Mouse (Mus musculus): ENCODE results near the gene Relt. TPM values are rescaled to one million over a fixed set of nuclear protein-coding genes. Genes with fewer than 3 reads are reported as not detected.

The Relt gene
- polyA plus RNA-seq, 1 experiment from 2014 or later: 4.8 TPM

DNA sequence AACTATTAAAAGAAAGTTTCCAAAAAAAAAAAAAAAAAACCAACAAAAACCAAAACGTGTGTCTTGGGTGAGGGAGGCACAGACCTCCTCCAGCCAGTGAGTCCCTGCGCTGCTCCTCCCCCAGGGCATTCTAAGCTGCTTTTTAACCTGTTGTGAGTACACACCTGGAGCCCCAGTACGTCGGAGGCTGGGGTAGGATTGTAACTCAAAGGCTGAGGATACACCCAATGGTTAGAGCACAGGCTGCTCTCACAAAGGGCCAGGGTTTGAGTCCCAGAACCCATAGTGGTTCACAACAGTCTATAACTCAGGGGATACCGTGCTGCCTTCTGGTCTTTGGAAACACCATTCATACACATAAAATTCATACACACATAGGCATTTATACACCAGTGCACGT lies 21.6 kb downstream of the Relt start:
- H3K27ac ChIP-seq (ENCODE audit: low read length): no peak overlapping the region
- no peaks in the 10 kb centered on the region for H3K9me3 ChIP-seq (ENCODE audit: low read length)
- no peak for ATAC-seq (ENCODE audit: low FRiP score, low TSS enrichment)
- H3K27me3 ChIP-seq (ENCODE audit: insufficient read depth, low read length): no peaks in the 10 kb centered on the region
- peaks cover 14% of the 10 kb centered on the region for H3K36me3 ChIP-seq (ENCODE audit: insufficient read depth, low read length)
- 83% methylated on average over 6 of the region's 6 CpGs for WGBS
- H3K4me1 ChIP-seq (ENCODE audit: insufficient read depth, low read length): peaks cover 6% of the 10 kb centered on the region
- H3K4me2 ChIP-seq (replicated peaks; ENCODE audit: low read depth, low read length): no peak overlapping the region
- H3K4me3 ChIP-seq (ENCODE audit: low read length): no peak overlapping the region
- H3K9ac ChIP-seq (replicated peaks; ENCODE audit: low read length): no peak overlapping the region

DNA sequence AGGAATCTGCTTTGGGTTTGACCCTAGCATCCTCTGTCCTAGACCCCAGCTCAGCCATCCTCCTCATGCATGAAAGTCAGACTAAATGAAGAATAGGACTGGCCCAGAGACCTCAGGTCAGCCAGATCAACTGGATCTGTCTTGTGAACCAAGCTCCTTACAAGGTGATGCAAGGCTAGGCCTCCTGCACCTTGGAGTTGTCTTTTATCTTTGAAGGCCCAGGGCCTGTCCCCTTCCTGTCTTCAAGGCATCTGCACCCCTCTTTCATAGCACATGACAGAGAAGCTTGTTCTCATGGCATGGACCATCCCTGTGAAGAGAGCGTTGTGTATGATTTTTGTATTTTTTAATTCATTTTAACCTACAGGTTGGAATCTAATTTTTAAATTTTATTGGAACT lies 22.3 kb downstream of the Relt start:
- peaks cover 20% of the 10 kb centered on the region for H3K36me3 ChIP-seq (ENCODE audit: insufficient read depth, low read length)
- H3K4me2 ChIP-seq (replicated peaks; ENCODE audit: low read depth, low read length): no peak overlapping the region
- H3K27me3 ChIP-seq (ENCODE audit: insufficient read depth, low read length): no peaks in the 10 kb centered on the region
- no peaks in the 10 kb centered on the region for H3K9me3 ChIP-seq (ENCODE audit: low read length)
- peaks cover 6% of the 10 kb centered on the region for H3K4me1 ChIP-seq (ENCODE audit: insufficient read depth, low read length)
- WGBS: 100% methylated on average over 1 of the region's 1 CpGs
- H3K4me3 ChIP-seq (ENCODE audit: low read length): no peak overlapping the region
- H3K9ac ChIP-seq (replicated peaks; ENCODE audit: low read length): no peak overlapping the region
- no peak for ATAC-seq (ENCODE audit: low FRiP score, low TSS enrichment)
- H3K27ac ChIP-seq (ENCODE audit: low read length): no peak overlapping the region

DNA sequence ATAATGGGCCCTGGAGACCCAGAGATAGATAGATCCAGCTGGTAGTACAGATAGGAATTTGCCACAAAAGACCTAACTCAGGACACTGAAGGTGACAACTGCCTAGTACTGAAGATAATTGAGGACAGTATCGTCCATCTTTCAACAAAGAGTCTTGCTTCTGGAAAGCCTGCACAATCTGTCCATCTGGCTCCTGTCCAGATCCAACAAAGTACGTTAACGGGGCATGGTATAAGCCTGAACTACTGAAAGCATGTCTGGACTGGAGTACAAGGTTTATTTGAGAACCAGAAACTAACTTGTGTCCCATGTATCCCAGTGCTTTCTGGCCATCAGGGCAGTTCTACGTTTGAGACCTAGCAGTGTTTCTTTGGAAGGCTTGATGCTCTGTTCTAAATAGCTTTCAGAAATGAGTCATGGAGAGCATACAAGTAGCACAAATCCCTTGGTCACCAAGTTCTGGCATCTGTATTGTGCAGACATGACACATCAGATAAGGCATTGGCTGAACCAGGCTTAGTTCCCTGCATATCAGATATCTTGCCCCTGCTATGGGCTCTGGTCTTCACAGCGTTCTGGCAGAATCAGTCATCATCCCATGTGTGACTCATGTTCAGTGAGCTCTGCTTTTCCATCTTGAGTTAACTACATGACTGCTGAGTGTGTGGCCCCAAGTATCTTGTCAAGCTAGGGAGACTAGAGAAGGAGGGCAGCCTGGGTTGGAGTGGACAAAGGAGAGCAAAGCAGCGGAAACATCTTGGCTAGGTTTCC lies 23.4 kb downstream of the Relt start:
- Histone ChIP-seq H3K27ac (ENCODE audit: low read length) (no peak overlapping the region), H3K4me3 (ENCODE audit: low read length) (no peak overlapping the region), H3K4me1 (ENCODE audit: insufficient read depth, low read length) (no peaks in the 10 kb centered on the region), H3K9me3 (ENCODE audit: low read length) (no peaks in the 10 kb centered on the region), H3K4me2 (replicated peaks; ENCODE audit: low read depth, low read length) (no peak overlapping the region), H3K27me3 (ENCODE audit: insufficient read depth, low read length) (no peaks in the 10 kb centered on the region), H3K36me3 (ENCODE audit: insufficient read depth, low read length) (peaks cover 23% of the 10 kb centered on the region), H3K9ac (replicated peaks; ENCODE audit: low read length) (no peak overlapping the region)
- no peak for ATAC-seq (ENCODE audit: low FRiP score, low TSS enrichment)
- WGBS: 74% methylated on average over 6 of the region's 6 CpGs

DNA sequence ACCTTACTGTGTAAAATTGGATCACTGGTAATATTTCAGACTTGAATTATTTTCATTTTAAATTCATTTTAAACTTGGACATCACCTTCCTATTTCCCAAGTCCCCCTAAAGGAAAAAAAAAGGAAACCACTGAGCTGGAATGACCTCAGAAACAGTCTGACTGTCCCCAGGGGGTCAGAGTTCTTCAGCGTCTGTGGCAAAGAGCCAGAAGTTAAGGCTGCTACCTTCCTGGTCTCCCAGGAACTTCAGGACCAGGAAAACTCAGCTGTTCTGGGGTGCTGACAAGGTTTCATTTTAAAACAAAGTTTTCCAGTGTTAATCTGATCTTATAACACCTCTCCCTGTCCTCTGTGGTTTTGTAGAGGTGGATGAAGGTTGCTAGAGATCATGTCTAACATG lies 25.5 kb downstream of the Relt start:
- Histone ChIP-seq H3K4me1 (ENCODE audit: insufficient read depth, low read length) (no peaks in the 10 kb centered on the region), H3K27ac (ENCODE audit: low read length) (no peak overlapping the region), H3K27me3 (ENCODE audit: insufficient read depth, low read length) (no peaks in the 10 kb centered on the region), H3K9ac (replicated peaks; ENCODE audit: low read length) (no peak overlapping the region), H3K9me3 (ENCODE audit: low read length) (no peaks in the 10 kb centered on the region), H3K36me3 (ENCODE audit: insufficient read depth, low read length) (peaks cover 23% of the 10 kb centered on the region), H3K4me2 (replicated peaks; ENCODE audit: low read depth, low read length) (no peak overlapping the region), H3K4me3 (ENCODE audit: low read length) (no peak overlapping the region)
- WGBS: 68% methylated on average over 1 of the region's 1 CpGs
- no peak for ATAC-seq (ENCODE audit: low FRiP score, low TSS enrichment)

DNA sequence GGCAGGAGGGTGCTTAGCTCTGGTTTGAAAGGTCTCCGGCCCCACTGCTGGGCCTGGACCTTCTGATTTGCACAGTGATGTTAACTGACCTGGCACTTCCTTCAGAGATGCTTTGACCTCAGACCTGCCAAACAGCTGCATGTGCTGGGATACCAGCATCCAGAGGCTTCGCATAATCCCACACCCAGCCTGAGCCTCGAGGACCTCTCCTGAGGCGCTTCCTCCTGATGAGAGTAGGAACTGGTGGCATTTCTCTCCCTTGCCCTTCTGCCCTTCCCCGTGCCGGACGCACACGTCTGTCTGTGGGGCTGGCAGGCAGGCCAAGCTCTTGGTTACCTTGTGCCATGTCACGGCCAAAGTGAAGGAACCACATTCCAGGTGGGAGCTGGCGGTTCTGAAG lies 26.6 kb downstream of the Relt start:
- H3K27me3 ChIP-seq (ENCODE audit: insufficient read depth, low read length): no peaks in the 10 kb centered on the region
- no peak overlapping the region for H3K4me2 ChIP-seq (replicated peaks; ENCODE audit: low read depth, low read length)
- no peak overlapping the region for H3K4me3 ChIP-seq (ENCODE audit: low read length)
- H3K9me3 ChIP-seq (ENCODE audit: low read length): no peaks in the 10 kb centered on the region
- H3K36me3 ChIP-seq (ENCODE audit: insufficient read depth, low read length): peaks cover 23% of the 10 kb centered on the region
- H3K9ac ChIP-seq (replicated peaks; ENCODE audit: low read length): no peak overlapping the region
- no peaks in the 10 kb centered on the region for H3K4me1 ChIP-seq (ENCODE audit: insufficient read depth, low read length)
- H3K27ac ChIP-seq (ENCODE audit: low read length): no peak overlapping the region
- WGBS: 83% methylated on average over 10 of the region's 10 CpGs
- ATAC-seq (ENCODE audit: low FRiP score, low TSS enrichment): no peak

DNA sequence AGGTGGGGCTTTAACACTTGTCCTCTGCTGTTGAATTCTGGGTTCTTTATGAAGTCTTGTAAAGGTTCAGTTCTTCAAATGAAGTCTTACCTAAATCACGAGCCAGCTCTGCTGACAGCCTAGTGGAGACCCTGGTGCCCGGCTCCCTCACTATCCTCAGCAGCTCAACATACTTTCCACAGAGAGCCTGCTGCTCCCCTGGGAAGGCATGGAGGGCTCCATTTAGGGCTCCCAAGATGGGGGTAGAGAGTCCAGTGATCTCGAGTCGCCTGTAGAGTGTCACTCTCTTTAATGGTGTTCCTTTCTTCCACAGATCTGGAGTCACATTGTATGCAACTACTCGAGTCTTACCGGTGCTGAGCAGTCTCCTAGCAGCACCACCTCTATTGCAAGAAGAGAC lies 27.5 kb downstream of the Relt start:
- WGBS: 84% methylated on average over 6 of the region's 6 CpGs
- no peak overlapping the region for H3K27ac ChIP-seq (ENCODE audit: low read length)
- H3K4me1 ChIP-seq (ENCODE audit: insufficient read depth, low read length): no peaks in the 10 kb centered on the region
- H3K4me3 ChIP-seq (ENCODE audit: low read length): no peak overlapping the region
- ATAC-seq (ENCODE audit: low FRiP score, low TSS enrichment): no peak
- no peak overlapping the region for H3K4me2 ChIP-seq (replicated peaks; ENCODE audit: low read depth, low read length)
- H3K27me3 ChIP-seq (ENCODE audit: insufficient read depth, low read length): no peaks in the 10 kb centered on the region
- peaks cover 23% of the 10 kb centered on the region for H3K36me3 ChIP-seq (ENCODE audit: insufficient read depth, low read length)
- no peaks in the 10 kb centered on the region for H3K9me3 ChIP-seq (ENCODE audit: low read length)
- H3K9ac ChIP-seq (replicated peaks; ENCODE audit: low read length): no peak overlapping the region

DNA sequence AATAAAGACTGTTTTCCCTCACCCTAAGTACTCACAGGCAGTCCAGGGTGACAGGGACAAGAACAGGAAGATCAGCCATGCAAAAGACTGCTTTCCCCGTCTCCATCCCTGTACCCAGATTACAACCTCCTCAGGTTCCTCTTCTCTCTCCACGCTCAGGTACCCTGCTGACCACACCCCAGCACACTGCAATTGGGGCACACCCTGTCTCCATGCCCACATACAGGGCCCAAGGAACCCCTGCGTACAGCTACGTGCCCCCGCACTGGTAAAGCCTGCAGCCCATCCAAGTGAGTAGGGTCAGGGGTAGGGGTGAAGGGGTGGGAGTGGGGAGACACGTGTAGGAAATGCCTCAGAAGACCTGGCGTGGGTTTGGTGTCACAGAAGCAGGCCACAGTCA lies 28.1 kb downstream of the Relt start:
- no peak for ATAC-seq (ENCODE audit: low FRiP score, low TSS enrichment)
- Histone ChIP-seq H3K4me2 (replicated peaks; ENCODE audit: low read depth, low read length) (no peak overlapping the region), H3K36me3 (ENCODE audit: insufficient read depth, low read length) (peaks cover 23% of the 10 kb centered on the region), H3K27me3 (ENCODE audit: insufficient read depth, low read length) (no peaks in the 10 kb centered on the region), H3K4me1 (ENCODE audit: insufficient read depth, low read length) (no peaks in the 10 kb centered on the region), H3K9me3 (ENCODE audit: low read length) (no peaks in the 10 kb centered on the region), H3K4me3 (ENCODE audit: low read length) (no peak overlapping the region), H3K9ac (replicated peaks; ENCODE audit: low read length) (no peak overlapping the region), H3K27ac (ENCODE audit: low read length) (no peak overlapping the region)
- WGBS: 85% methylated on average over 7 of the region's 7 CpGs

DNA sequence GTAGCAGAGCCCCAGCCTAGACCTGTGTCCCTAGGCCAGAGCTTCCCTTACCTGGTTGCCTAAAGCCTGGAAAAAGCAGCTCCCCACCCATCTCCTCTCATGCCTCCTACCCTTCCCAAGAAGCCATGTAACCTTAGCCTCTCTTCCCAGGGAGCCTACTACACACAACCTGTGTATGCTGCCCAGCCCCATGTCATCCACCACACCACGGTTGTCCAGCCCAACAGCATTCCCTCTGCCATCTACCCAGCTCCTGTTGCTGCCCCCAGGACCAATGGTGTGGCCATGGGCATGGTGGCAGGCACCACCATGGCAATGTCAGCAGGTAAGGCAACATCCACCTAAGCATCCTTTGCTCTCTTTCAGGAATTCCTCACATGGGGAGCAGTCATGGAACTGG lies 29.4 kb downstream of the Relt start:
- no peaks in the 10 kb centered on the region for H3K27me3 ChIP-seq (ENCODE audit: insufficient read depth, low read length)
- no peak overlapping the region for H3K27ac ChIP-seq (ENCODE audit: low read length)
- H3K4me2 ChIP-seq (replicated peaks; ENCODE audit: low read depth, low read length): no peak overlapping the region
- H3K36me3 ChIP-seq (ENCODE audit: insufficient read depth, low read length): peaks cover 23% of the 10 kb centered on the region
- no peaks in the 10 kb centered on the region for H3K4me1 ChIP-seq (ENCODE audit: insufficient read depth, low read length)
- H3K9ac ChIP-seq (replicated peaks; ENCODE audit: low read length): no peak overlapping the region
- WGBS: 64% methylated on average over 1 of the region's 1 CpGs
- ATAC-seq (ENCODE audit: low FRiP score, low TSS enrichment): no peak
- H3K9me3 ChIP-seq (ENCODE audit: low read length): no peaks in the 10 kb centered on the region
- H3K4me3 ChIP-seq (ENCODE audit: low read length): no peak overlapping the region

DNA sequence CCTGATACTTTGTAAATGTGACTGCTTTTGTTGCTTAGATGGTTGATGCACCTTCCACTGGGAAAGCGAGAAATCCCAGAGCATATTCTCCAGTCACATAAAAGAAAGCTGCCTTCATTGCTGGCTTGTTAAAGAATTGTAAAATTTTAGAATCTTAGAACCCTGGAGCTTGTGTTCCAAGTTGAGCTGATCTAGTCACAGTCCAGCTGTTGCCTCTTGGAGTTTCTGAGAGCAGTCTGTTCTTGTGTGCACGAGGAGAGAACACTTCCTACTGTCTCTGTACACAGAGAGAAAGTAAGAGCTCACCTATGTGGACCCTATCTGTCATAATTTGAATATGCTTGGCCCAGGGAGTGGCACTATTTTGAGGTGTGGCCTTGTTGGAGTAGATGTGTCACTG lies 34.7 kb downstream of the Relt start:
- no peaks in the 10 kb centered on the region for H3K9me3 ChIP-seq (ENCODE audit: low read length)
- ATAC-seq (ENCODE audit: low FRiP score, low TSS enrichment): no peak

DNA sequence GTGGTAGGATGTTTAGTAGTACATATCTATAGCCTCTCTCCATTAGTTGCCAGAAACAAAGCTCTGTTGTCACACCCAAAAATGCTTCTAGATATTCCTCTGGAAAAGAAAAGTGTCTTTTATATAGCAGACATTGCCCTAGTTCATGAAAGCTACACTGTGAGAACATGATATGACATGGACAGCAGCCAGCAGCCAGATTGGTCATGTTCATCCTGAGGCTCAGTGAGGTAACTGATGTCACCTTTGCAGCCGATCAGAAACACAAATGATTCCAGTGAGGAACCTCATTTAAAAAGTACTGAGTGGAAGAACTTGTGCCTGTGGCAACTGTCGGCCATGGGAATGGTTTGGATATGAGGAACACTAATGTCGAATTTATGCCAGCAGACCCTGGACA lies 38.6 kb downstream of the Relt start:
- H3K4me2 ChIP-seq (replicated peaks; ENCODE audit: low read depth, low read length): no peak overlapping the region
- H3K9ac ChIP-seq (replicated peaks; ENCODE audit: low read length): no peak overlapping the region
- no peaks in the 10 kb centered on the region for H3K36me3 ChIP-seq (ENCODE audit: insufficient read depth, low read length)
- 95% methylated on average over 3 of the region's 3 CpGs for WGBS
- no peak overlapping the region for H3K4me3 ChIP-seq (ENCODE audit: low read length)
- no peak overlapping the region for H3K27ac ChIP-seq (ENCODE audit: low read length)
- no peaks in the 10 kb centered on the region for H3K27me3 ChIP-seq (ENCODE audit: insufficient read depth, low read length)
- ATAC-seq (ENCODE audit: low FRiP score, low TSS enrichment): no peak
- no peaks in the 10 kb centered on the region for H3K9me3 ChIP-seq (ENCODE audit: low read length)
- no peaks in the 10 kb centered on the region for H3K4me1 ChIP-seq (ENCODE audit: insufficient read depth, low read length)

More for the DNA sequence above, 34.7 kb downstream of the Relt start:
- 95% methylated on average over 2 of the region's 2 CpGs for WGBS
- Histone ChIP-seq H3K27ac (ENCODE audit: low read length) (no peak overlapping the region), H3K4me3 (ENCODE audit: low read length) (no peak overlapping the region), H3K9ac (replicated peaks; ENCODE audit: low read length) (no peak overlapping the region), H3K4me2 (replicated peaks; ENCODE audit: low read depth, low read length) (no peak overlapping the region), H3K36me3 (ENCODE audit: insufficient read depth, low read length) (no peaks in the 10 kb centered on the region), H3K27me3 (ENCODE audit: insufficient read depth, low read length) (no peaks in the 10 kb centered on the region), H3K4me1 (ENCODE audit: insufficient read depth, low read length) (no peaks in the 10 kb centered on the region)

Data from kidney, embryonic 16.5 days (tissue).